Mouse (Mus musculus) kidney, adult 2 months (tissue): ENCODE results near the gene Cd40. TPM values are rescaled to one million over a fixed set of nuclear protein-coding genes. Genes with fewer than 3 reads are reported as not detected.

Experiments used
- DNase-seq: peaks from one replicate; pipeline ENCODE4 v3.0.0; 2021
- H3K27ac ChIP-seq: fragments of 200-500 bp; 2 replicates; pipeline ENCODE4 v1.5.1; 2012; ENCODE audit warnings: low read depth, low read length, control low read depth, inconsistent platforms; ENCODE audit not compliant: insufficient read depth
- H3K27me3 ChIP-seq: fragments of 200-500 bp; replicated peaks from 2 replicates; pipeline ENCODE4 v1.6.1; 2012; ENCODE audit warnings: mild to moderate bottlenecking, moderate library complexity, low read length, inconsistent platforms; ENCODE audit not compliant: control insufficient read depth, insufficient read depth
- H3K36me3 ChIP-seq: fragments of 200-500 bp; 2 replicates; pipeline ENCODE4 v1.6.1; 2012; ENCODE audit warnings: mild to moderate bottlenecking, moderate library complexity, low read length, inconsistent platforms; ENCODE audit not compliant: control insufficient read depth, insufficient read depth
- H3K4me1 ChIP-seq: fragments of 200-500 bp; 2 replicates; pipeline ENCODE4 v1.6.1; 2011; ENCODE audit warnings: low read length; ENCODE audit not compliant: control insufficient read depth, insufficient read depth
- H3K4me3 ChIP-seq: fragments of 200-500 bp; 2 replicates; pipeline ENCODE4 v1.5.1; 2011; ENCODE audit warnings: mild to moderate bottlenecking, low read depth, low read length, control low read depth; ENCODE audit not compliant: insufficient read depth
- CTCF ChIP-seq: fragments of 200-500 bp; conservative IDR thresholded peaks from 2 replicates; pipeline ENCODE4 v1.5.1; 2011; ENCODE audit warnings: low read depth, mild to moderate bottlenecking, control low read depth, low read length, moderate library complexity, mixed read lengths; ENCODE audit not compliant: insufficient read depth, insufficient read length
- POLR2A ChIP-seq: fragments of 200-500 bp; IDR thresholded peaks from one replicate; pipeline ENCODE4 v1.6.1; 2011; ENCODE audit warnings: low read depth, low read length, control low read depth
- WGBS: fragments of 180-500 bp; shearing (Covaris S2); methylation state at CpG from one replicate; pipeline ENCODE4 v1.1.7; 2018; 5-methylcytosine and 5-hydroxymethylcytosine counted together
- polyA plus RNA-seq: library from polyadenylated mRNA; depleted of rRNA; stranded (reverse); fragments of >200 nt; gene quantifications from 2 replicates; pipeline ENCODE4 v1.2.3, GENCODE M21; 2012

The Cd40 gene
- polyA plus RNA-seq, 1 experiment, result 11.2 TPM

DNA sequence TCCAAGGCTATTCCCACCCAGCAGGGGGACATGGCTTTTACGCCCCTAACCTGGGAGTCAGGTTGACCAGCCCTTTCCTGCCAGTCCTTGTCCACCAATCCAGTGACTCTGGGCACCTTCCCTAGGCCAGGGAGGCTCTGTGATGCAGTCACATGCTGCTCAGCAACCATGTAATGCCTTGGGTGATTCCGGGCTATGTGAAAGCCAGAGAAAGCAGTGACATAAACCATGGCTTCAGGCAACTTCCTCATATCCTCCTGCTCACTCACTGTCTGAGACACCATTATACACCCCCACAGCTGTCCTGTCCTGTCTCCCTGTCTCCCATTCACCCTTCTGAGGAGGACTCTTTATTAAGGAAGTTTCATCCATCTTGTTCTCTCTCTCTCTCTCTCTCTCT, 35.2 kb downstream of the Cd40 start, which contains the start of gene 1700025C18Rik:
Gene 1700025C18Rik (minus strand): TSS at position 101 of the 400 bp plus-strand sequence.
- 82% methylated on average over 2 of the region's 2 CpGs for WGBS
- TF ChIP-seq CTCF (no peak), POLR2A (no peak)

GRCm38 (mm10) chr2:165091433-165091965, 36.1 kb downstream of the Cd40 start:
- Histone ChIP-seq H3K4me1 (no peaks in the 10 kb centered on the region), H3K4me3 (no peak overlapping the region), H3K27me3 (no peaks in the 10 kb centered on the region), H3K27ac (no peak overlapping the region), H3K36me3 (no peaks in the 10 kb centered on the region)
- 64% methylated on average over 8 of the region's 8 CpGs for WGBS
- no peak for DNase-seq
- TF ChIP-seq POLR2A (no peak), CTCF (no peak)

More for the DNA sequence above, 35.2 kb downstream of the Cd40 start, which contains the start of gene 1700025C18Rik:
- Histone ChIP-seq H3K27me3 (no peaks in the 10 kb centered on the region), H3K4me3 (no peak within 1 kb of the TSS), H3K27ac (no peak within 1 kb of the TSS), H3K4me1 (no peaks in the 10 kb centered on the region), H3K36me3 (no peaks in the 10 kb centered on the region)
- DNase-seq, result no peak

GRCm38 (mm10) chr2:165092393-165092792, 37.0 kb downstream of the Cd40 start:
- H3K27ac ChIP-seq, result no peak overlapping the region
- no peaks in the 10 kb centered on the region for H3K27me3 ChIP-seq
- no peaks in the 10 kb centered on the region for H3K4me1 ChIP-seq
- H3K4me3 ChIP-seq, result no peak overlapping the region
- H3K36me3 ChIP-seq, result no peaks in the 10 kb centered on the region
- WGBS, result 77% methylated on average over 7 of the region's 7 CpGs
- no peak for TF ChIP-seq CTCF
- no peak for TF ChIP-seq POLR2A
- no peak for DNase-seq

GRCm38 (mm10) chr2:165096367-165096766, 40.9 kb downstream of the Cd40 start:
- Histone ChIP-seq H3K36me3 (no peaks in the 10 kb centered on the region), H3K27ac (no peak overlapping the region), H3K4me3 (no peak overlapping the region), H3K27me3 (no peaks in the 10 kb centered on the region), H3K4me1 (no peaks in the 10 kb centered on the region)
- TF ChIP-seq POLR2A, result no peak
- no peak for TF ChIP-seq CTCF
- DNase-seq, result no peak
- WGBS, result 26% methylated on average over 10 of the region's 10 CpGs

- no peak overlapping the region for H3K4me3 ChIP-seq
- WGBS, result 67% methylated on average over 3 of the region's 3 CpGs
- no peak overlapping the region for H3K27ac ChIP-seq
- TF ChIP-seq POLR2A (no peak), CTCF (no peak)
- H3K4me1 ChIP-seq, result no peaks in the 10 kb centered on the region
- no peaks in the 10 kb centered on the region for H3K36me3 ChIP-seq
- no peaks in the 10 kb centered on the region for H3K27me3 ChIP-seq
- DNase-seq, result peak; percentile 63
These were observed 43.4 kb downstream of the Cd40 start for GRCm38 (mm10) chr2:165098861-165099260.

- H3K4me1 ChIP-seq, result no peaks in the 10 kb centered on the region
- no peaks in the 10 kb centered on the region for H3K27me3 ChIP-seq
- 10% methylated on average over 6 of the region's 6 CpGs for WGBS
- no peak for TF ChIP-seq CTCF
- TF ChIP-seq POLR2A, result no peak
- no peak for DNase-seq
- no peak overlapping the region for H3K27ac ChIP-seq
- no peaks in the 10 kb centered on the region for H3K36me3 ChIP-seq
- no peak overlapping the region for H3K4me3 ChIP-seq
These were observed 45.3 kb downstream of the Cd40 start for GRCm38 (mm10) chr2:165100749-165101148.

- no peaks in the 10 kb centered on the region for H3K4me1 ChIP-seq
- no peaks in the 10 kb centered on the region for H3K27me3 ChIP-seq
- H3K36me3 ChIP-seq, result no peaks in the 10 kb centered on the region
- H3K4me3 ChIP-seq, result no peak overlapping the region
- H3K27ac ChIP-seq, result no peak overlapping the region
- DNase-seq, result no peak
- 71% methylated on average over 3 of the region's 3 CpGs for WGBS
- TF ChIP-seq CTCF (no peak), POLR2A (no peak)
These were observed 47.5 kb downstream of the Cd40 start for GRCm38 (mm10) chr2:165102920-165103319.
